Mouse (Mus musculus) spleen, postnatal 10 days (tissue): ENCODE results near the gene Fgfr4.
"Not testable (repeated sequence)": the region's sequence is repeated elsewhere in the genome, so short reads cannot be mapped to it uniquely, and the experiment has no call there.

Source experiments
- DNase-seq, 2 experiments: peaks; one replicate each; pipeline ENCODE4 v3.0.0; 2021 to 2022; ENCODE audit warnings: low spot score in 2 of 2

The Fgfr4 gene

DNA sequence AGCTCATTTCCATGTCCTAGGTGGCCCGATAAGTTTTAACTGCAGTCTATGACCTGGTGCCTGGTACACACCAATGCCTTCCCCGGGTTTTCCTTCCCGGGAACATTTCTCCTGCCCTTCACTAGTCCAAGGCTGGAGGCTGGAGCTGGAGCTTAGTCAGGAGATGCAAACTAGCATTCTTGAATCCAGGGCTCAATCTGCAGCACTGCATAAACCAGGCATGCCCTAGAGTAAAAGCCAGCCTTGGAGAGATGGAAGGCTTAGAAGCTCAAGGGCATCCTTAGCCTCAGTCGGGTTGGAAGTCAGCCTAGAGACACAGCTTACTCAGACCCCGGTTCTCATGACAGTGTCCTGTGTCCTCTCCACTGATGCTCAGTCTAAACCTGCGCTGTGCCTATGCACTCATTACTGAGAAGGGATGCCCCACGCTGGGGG is 19.9 kb downstream of the Fgfr4 start:
- DNase-seq, result no peak

DNA sequence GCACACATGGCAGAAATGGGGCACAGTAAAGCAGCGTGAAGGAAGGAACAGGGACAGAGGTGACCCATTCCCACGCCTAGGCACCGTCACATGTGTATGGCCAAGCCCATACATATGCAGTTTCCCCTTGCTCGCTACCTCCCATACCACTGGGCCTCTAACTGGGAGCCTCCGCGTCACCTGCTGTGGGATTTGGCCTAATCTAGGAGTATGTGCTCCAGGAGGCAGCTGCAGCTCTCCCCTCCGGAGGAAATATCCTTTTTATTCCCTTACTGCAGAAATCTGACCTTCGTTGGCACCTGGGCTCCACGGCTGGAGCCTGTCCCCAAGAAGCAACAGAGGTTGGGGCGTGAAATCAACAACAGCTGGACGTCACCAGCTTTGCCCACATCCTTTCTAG is 21.9 kb downstream of the Fgfr4 start:
- DNase-seq, result no peak

DNA sequence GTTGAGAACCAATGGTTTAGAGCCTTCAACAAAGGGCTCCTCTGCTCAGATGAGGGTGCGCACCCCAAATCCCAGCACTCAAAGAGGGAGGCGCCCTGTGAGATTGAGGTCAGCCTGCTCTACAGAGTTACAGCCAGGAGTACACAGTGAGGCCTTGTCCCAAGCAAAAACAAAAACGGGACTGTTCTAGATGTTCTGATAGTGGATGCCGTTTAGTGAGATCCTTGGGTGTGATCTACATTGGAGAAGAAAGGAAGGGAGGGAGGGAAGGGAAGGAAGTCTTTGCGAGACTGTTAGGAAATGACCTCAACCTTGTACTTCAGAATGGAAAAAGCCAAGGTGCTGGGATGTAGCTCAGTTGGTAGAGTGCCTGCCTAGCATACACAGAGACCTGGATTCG is 23.8 kb downstream of the Fgfr4 start:
- no peak for DNase-seq

DNA sequence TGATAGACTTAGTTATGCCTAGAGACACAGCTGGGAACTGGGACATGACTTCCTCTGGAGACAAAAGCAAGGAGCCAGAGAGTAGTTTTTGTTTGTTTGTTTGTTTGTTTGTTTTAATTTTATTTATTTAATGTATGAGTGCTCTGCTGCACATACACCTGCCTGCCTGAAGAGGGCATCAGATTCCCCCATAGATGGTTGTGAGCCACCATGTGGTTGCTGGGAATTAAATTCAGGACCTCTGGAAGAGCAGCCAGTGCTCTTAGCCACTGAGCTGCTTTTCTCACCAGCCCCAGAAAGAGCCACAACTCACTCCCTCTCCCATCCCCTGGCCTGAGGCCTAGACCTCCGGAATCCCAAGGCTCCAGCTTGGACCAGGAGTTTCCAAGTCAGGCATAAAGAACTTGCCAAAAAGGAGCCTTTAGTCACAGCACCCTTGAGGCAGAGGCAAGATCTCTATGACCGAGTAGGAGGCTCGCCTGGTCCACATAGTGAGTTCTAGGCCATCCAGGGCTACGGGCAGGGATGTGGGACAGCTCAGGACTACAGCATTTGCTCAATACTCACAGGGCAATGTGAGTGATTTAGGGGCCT is 25.6 kb downstream of the Fgfr4 start:
- DNase-seq, result no peak

DNA sequence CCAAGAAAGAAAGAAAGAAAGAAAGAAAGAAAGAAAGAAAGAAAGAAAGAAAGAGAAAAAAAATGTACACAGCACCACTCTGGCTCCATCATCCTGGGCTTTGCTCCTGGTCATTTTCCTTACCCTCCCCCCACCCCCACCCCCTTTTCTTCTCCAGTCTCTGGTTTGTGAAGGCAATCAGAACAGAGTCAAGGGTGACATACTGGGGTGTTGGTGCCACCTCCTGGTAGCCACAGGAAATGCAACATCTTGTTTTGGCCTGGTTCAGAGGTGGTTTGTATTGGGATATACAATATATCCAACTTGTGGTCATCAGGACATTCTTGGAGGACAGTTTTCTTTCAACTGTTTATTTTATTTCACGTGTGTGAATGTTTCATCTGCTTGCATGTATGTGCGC is 26.1 kb downstream of the Fgfr4 start:
- DNase-seq, result peak; percentile 64 to 78

DNA sequence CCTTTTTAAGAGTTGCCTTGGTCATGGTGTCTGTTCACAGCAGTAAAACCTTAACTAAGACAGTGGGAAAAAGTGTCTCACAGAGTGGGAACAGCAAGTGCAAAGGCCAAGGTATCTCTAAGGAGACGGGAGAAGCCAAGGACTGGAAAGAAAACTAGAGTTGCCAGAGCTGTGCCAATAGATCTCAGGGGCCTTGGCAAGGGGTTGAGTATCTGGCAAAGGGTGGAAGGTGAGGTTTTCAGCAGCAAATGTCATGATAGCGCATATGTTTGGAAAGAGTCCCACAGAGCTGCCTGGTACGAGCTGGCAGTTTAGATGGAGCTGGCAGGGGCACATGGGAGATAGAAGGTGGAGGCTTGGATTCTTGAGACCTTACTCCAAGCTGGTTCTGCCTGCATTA is 27.2 kb downstream of the Fgfr4 start:
- no peak for DNase-seq

DNA sequence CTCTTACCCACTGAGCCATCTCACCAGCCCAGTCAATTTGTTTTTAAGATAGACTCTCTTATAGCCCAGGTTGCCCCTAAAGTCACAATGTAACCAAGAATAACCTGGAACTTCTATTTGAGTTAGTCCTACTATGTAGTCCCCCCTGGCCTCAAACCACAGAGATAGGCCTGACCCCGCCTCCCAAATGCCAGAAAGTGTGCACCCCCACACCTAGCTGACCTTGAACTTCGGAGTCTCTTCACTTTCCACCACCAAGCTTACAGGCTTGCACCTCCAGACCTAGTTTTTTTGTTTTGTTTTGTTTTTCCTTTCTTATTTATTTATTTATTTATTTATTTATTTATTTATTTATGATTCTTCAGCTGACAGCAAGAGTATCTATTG is 29.3 kb downstream of the Fgfr4 start:
- no peak for DNase-seq

DNA sequence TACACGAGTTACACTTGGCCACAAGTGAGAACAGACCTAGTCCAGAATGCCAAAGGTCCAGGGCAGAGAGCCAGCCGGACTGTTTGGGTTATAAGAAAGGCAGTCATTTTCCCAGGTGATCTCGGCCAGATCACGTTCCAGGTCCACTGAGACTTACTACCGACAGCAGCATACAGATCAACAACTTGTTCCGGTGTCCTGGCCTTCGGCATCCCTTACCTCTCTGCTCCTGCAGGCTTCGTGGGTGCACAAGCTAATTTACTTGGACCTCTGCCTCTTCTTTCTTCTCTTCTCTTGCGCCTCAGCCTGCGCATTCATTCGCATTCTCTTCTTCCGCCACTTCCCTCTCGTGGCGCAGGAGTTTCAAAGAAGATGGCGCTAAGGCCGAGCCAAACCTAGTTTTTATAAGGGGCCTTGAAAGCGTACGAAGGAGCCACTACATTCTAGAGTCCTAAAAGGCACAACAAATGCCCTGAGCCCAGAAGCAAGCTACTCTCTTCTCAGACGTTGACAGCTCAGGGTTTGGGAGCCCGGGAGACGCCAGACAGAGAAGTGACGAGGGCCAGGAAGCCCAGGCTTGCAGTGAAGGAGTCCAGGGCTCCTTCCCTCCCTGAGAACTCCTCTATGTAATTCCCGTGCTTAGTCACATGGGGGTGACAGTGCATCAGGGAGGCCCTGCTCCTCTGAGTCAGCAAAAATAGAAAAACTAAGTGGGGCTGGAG is 29.9 kb downstream of the Fgfr4 start:
- DNase-seq, result peak; percentile 63 to 66

DNA sequence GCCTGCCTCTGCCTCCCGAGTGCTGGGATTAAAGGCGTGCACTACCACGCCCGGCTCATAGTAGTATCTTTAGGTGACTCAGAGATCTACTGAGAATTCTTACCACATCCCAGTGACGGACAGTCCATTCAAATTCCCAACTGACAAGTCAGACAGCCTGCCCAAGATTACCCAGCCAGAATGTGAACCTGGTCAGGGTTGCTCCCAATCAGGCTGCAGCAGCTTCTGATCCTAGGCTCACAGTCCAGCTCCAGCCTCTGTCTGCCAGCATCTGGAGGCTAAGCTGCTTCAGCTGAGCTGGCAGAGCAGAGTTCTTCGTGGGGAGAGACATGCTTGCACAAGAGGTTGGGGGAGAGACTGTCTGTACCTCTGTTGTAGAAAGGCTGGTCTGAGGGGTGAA is 30.9 kb downstream of the Fgfr4 start:
- no peak for DNase-seq

DNA sequence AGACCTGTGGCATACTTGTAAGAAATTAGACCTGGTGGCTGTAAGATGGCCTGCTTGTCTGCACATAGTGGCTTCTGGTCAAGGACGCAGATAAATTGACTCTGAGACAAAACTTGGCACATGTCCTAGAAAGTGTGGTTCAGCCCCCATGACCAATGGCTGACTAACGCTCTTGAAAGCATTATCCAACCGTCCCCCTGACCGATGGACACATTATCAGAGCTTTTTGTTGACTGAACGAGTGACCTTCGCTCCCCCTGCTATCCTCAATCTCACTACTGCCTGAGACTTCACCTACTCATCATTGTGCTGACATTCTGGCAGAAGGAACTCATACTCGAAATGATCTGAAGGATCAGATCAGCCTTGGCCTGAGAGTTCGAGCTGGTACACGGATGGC is 34.6 kb downstream of the Fgfr4 start:
- not testable (repeated sequence) for DNase-seq

DNA sequence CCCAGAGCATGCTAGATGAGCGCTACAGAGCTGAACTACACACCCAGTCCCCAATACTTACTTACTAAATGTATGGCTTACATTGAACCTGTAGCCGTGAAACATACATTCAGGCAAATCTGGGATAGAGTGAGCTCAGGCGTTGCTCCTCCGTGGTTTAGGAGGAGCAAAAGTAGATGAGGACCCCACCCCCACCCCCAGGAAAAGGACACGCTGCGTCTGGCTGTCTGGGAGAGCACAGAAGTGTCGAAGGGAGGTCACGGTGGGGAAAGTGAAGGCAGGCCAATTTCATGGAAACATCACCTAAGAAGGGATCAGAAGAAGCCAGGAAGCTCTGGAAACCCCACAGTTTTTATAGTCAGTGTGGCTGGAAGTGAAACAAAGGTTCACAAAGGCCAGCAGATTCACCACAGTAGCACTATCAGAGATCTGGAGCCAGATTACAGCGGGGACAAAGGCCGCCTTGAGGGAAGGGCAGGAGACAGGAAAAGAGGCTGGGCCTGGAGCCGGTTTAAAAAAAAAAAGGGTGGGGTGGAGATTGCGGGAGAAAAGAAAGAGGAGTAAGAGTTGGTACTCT is 37.2 kb downstream of the Fgfr4 start:
- no peak for DNase-seq

DNA sequence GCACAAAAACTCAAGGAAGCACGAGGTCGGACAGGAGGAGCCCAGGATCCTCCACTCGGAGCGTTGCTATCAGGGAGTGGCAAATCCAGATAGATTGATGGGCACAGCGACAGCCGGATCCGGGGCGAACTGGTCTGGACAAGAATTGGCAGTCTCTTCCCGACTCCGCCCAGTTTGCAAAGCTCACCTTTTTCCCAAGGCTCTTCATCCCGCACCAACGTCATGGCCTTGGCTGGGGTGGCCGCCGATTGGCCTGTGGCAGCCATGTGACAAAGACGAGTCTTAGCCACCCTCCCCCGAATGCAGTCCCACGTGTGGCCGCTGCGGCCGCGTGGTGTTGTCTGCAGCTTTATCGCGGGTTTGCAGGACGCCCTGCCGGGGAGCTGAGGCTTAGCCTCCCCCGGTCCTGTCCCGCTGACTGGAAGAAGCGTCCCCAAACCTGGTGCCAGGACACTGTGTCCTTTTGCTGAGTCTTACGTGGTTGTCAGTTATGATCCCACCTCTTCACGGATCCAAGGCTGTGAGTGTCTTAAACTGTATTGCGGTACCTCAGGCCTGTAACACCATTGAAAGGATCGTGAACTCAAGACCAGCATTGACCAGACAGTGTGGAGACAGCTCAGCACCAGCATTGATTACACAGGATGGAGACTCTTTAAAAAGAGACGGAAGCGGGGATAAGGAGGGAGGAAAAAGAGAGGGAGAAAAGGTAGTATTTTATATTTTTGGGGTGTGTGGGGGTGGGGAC is 37.9 kb downstream of the Fgfr4 start:
- DNase-seq, result peak; percentile 88 to 94

DNA sequence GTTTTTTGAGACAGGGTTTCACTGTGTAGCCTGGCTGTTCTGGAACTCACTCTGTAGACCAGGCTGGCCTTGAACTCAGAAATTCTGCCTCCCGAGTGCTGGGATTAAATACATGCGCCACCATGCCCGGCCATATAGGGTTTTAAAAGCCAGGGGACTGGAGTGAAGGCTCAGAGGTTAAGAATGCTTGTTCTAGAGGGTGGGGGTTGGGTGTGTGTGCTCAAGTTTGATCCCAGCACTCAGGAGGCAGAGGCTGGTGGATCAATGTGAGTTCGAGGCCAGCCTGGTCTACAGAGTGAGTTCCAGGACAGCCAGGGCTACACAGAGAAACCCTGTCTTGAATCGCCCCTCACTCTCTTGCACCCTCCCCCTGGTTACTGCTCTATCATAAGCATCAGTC is 39.1 kb downstream of the Fgfr4 start:
- no peak for DNase-seq

DNA sequence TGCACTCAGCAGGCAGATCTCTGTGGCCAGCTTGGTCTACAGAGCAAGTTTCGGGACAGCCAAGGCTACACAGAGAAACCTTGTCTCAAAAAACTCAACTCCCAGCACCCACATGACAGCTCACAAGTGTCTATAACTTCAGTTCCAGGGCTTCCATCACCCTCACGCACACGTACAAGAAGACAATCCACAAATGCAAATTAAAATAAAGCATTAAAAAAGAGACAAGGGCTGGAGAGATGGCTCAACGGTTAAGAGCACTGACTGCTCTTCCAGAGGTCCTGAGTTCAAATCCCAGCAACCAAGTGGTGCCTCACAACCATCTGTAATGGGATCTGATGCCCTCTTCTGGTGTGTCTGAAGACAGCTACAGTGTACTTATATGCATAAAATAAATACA is 50.3 kb downstream of the Fgfr4 start:
- DNase-seq, result not testable (repeated sequence)

DNA sequence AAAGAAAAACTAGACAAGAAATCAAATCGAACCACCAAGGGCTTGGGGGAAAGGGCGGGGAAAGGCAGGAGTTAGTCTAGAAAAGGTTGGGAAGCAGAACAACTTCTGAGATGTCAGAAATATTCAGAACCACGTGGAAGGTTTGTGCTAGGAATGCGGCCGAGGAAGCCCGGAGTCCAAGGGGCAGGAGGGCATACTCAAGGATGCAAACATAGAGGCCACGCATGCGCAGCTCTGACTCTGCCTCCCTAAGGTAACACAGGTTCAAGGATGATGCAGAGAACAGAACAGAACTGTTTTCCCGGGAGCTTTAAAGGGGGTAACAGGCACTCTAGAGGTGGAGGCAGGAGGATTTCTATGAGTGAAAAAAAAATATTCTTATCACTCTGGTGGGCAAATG is 51.3 kb downstream of the Fgfr4 start:
- no peak for DNase-seq

DNA sequence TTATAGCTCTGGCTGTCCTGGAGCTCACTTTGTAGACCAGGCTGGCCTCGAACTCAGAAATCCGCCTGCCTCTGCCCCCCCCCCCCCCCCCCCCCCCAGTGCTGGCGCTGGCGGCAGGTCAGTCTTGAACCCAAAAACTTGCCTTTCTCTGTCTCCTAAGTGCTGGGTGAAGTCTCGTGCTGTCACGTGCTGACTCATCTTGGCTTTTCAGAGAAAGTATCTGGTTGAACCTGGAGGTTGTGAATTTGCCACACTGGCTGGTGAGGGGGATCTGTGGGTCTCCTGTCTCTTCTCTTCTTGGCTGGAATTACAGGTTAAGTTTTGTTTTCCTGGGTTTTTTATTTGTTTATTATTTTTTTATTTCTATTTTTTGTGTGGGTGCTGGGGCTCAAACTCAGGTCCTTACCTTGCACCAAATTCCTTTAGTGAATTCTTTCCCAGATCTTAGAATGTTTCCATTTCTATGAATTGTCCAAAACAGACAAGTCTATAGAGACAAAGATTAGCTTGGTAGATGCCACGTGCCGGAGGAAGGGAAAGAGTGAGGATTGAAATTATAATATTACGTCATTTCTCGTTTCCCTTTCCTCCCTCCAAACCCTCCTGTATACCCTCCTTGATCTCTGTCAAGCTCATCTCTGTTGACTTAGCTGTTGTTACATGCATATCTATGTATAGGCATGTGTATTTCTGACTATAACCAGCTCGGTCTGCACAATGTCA is 52.4 kb downstream of the Fgfr4 start:
- no peak for DNase-seq

DNA sequence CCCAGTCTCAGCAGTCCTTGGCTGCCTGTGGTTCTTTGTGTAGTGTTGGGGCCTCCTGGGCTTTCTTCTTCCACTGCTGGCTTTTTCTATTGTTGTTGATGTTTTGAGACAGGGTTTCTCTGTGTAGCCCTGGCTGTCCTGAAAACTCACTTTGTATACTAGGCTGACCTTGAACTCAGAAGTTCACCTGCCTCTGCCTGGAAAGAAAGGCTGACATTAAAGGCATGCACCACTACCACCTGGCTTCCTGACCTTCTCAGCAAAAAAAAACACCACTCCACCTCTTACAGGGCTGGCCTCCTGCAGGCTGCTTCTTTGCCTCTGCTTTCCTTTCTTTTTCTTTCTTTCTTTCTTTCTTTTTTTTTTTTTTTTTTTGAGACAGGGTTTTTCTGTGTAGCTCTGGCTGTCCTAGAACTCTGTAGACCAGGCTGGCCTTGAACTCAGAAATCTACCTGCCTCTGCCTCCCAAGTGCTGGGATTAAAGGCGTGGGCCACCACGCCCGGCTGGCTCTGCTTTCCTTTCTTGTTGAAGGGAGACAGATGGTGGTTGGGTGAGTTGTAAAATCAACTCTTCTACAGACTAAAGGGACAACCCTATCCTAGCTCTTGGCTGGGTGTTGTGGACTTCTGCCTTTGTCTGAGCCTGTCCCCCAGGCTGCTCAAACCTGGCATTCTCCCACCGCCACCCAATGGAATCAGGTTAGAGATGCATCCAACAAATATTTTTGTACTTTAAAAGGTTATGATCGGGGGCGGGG is 53.2 kb downstream of the Fgfr4 start:
- no peak for DNase-seq

DNA sequence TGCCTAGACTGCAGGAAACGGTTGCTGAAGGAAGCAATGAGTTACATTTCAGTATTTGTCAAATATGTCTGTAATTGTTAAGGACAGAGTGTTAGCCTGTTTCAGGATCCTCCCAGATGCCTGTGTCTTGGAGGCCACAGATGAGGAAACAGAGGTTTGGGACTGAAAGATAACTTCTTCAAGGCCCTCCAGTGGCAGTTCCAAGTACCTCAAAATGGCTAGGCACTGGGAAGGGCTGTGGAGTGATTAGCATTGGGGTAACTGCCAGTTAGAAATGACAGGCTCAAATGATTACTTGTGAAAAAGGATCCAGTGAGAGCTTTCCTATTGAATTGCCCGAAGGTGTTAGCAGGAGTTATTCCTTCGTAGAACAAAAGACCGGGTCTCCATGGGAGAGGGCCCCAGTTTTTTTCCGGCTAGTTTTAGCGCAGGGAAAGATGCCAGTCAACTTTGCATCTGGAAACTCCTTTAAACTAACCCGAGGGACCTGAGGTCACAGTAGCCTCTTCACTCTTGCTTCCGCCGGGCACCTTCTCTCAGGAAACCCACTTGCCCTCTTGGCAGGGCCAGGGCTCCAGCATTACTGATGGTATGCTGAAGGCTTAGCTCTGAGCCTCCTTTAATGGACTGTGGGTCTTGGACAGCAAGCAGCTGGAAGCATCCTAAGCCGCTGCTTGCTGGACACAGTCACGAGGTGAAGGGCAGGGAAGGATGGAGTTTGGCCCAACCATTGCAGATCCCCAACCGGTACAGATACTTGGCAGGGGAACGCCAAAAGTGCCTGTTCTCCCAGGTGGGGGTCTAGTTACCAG is 56.6 kb downstream of the Fgfr4 start:
- DNase-seq, result no peak

DNA sequence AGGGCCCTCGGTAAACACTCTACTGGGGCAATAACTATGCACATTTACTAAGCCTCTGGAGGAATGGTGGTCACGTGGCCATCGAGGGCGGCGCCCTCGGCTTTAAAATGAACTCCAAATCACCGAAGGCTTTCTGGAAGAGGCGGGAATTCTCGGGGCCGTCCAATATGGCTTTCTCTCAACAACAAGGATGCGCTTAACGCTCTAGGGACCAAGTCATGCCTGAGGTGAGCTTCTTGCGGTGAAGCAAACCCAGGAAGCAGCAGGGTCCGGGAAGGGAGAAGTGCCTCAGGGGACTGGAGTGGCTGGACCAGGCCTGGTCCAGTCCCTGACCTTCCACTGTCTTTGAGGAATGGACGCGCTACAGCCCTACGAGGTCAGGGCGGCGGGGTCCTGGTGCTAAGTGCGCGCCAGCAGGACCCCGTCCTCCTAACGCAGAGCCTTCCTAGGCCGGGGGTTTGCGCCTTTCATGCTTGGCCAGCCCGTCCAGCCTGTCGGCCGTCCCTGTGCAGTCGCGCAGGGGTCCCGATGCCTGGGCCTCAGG is 57.3 kb downstream of the Fgfr4 start, which contains the start of gene Nsd1:
Gene Nsd1, plus strand, starts transcription at position 134 of the 544 bp plus-strand sequence.
- peak in 1 of 2 experiments; percentile 23 for DNase-seq
